Mouse (Mus musculus): ENCODE measurements around the gene Eral1. TPM values are rescaled to one million over a fixed set of nuclear protein-coding genes. Genes with fewer than 3 reads are reported as not detected.

The Eral1 gene
- polyA plus RNA-seq (2015; fragmentation: Nextera tagmentation; extraction: Ambion mirVana): 30.1 and 30.9 TPM in 2 replicates

- ATAC-seq (ENCODE audit: low FRiP score): peak; percentile 98
- 2% methylated on average over 42 of the region's 42 CpGs for WGBS
- Histone ChIP-seq H3K27ac (replicated peaks) (peak within 1 kb of the TSS; percentile 85), H3K27me3 (replicated peaks) (peaks cover 8% of the 10 kb centered on the region; the same call in 1 of the 2 replicates), H3K9me3 (replicated peaks) (no peaks in the 10 kb centered on the region), H3K4me2 (peak within 1 kb of the TSS; percentile 66), H3K9ac (replicated peaks) (peak within 1 kb of the TSS; percentile 78), H3K36me3 (peaks cover 16% of the 10 kb centered on the region), H3K4me3 (replicated peaks) (peak within 1 kb of the TSS; percentile 82), H3K4me1 (peaks cover 15% of the 10 kb centered on the region)
Measured at GRCm38 (mm10) chr11:78079961-78080921, at the start of gene Eral1. Gene Eral1 (minus strand): TSS chr11:78080383.

GRCm38 (mm10) chr11:78129458-78129857 lies 49.3 kb upstream of the Eral1 start:
- peaks cover 27% of the 10 kb centered on the region for H3K4me1 ChIP-seq

GRCm38 (mm10) chr11:78126739-78127138 lies 46.6 kb upstream of the Eral1 start:
- WGBS: 81% methylated on average over 4 of the region's 4 CpGs

More at GRCm38 (mm10) chr11:78129458-78129857, 49.3 kb upstream of the Eral1 start:
- peak; percentile 46; the same call in 1 of the 2 replicates for ATAC-seq (ENCODE audit: low FRiP score)
- H3K4me2 ChIP-seq: no peak overlapping the region
- no peaks in the 10 kb centered on the region for H3K27me3 ChIP-seq (replicated peaks)
- WGBS: 38% methylated on average over 8 of the region's 8 CpGs
- no peaks in the 10 kb centered on the region for H3K9me3 ChIP-seq (replicated peaks)
- peak overlapping the region; percentile 64 for H3K27ac ChIP-seq (replicated peaks)
- H3K4me3 ChIP-seq (replicated peaks): no peak overlapping the region
- no peak overlapping the region for H3K9ac ChIP-seq (replicated peaks)
- no peaks in the 10 kb centered on the region for H3K36me3 ChIP-seq

GRCm38 (mm10) chr11:78125691-78126090 lies 45.5 kb upstream of the Eral1 start:
- no peak overlapping the region for H3K4me2 ChIP-seq
- peak overlapping the region; percentile 28 for H3K27ac ChIP-seq (replicated peaks)
- no peak overlapping the region for H3K4me3 ChIP-seq (replicated peaks)
- no peaks in the 10 kb centered on the region for H3K9me3 ChIP-seq (replicated peaks)
- H3K4me1 ChIP-seq: peaks cover 36% of the 10 kb centered on the region
- ATAC-seq (ENCODE audit: low FRiP score): no peak
- 33% methylated on average over 6 of the region's 6 CpGs for WGBS
- H3K27me3 ChIP-seq (replicated peaks): no peaks in the 10 kb centered on the region
- H3K9ac ChIP-seq (replicated peaks): no peak overlapping the region
- no peaks in the 10 kb centered on the region for H3K36me3 ChIP-seq

More at GRCm38 (mm10) chr11:78126739-78127138, 46.6 kb upstream of the Eral1 start:
- no peak for ATAC-seq (ENCODE audit: low FRiP score)
- no peak overlapping the region for H3K27ac ChIP-seq (replicated peaks)
- H3K9ac ChIP-seq (replicated peaks): no peak overlapping the region
- no peak overlapping the region for H3K4me2 ChIP-seq
- peaks cover 27% of the 10 kb centered on the region for H3K4me1 ChIP-seq
- H3K36me3 ChIP-seq: no peaks in the 10 kb centered on the region
- no peaks in the 10 kb centered on the region for H3K27me3 ChIP-seq (replicated peaks)
- H3K9me3 ChIP-seq (replicated peaks): no peaks in the 10 kb centered on the region
- H3K4me3 ChIP-seq (replicated peaks): no peak overlapping the region

- no peaks in the 10 kb centered on the region for H3K36me3 ChIP-seq
- H3K9ac ChIP-seq (replicated peaks): no peak overlapping the region
- H3K27ac ChIP-seq (replicated peaks): no peak overlapping the region
- no peaks in the 10 kb centered on the region for H3K9me3 ChIP-seq (replicated peaks)
- no peak overlapping the region for H3K4me2 ChIP-seq
- no peak overlapping the region for H3K4me3 ChIP-seq (replicated peaks)
- H3K4me1 ChIP-seq: peaks cover 48% of the 10 kb centered on the region
- no peaks in the 10 kb centered on the region for H3K27me3 ChIP-seq (replicated peaks)
- ATAC-seq (ENCODE audit: low FRiP score): no peak
Measured at GRCm38 (mm10) chr11:78123782-78124181, 43.6 kb upstream of the Eral1 start.

GRCm38 (mm10) chr11:78122815-78123214 lies 42.6 kb upstream of the Eral1 start:
- H3K27me3 ChIP-seq (replicated peaks): no peaks in the 10 kb centered on the region
- peaks cover 48% of the 10 kb centered on the region for H3K4me1 ChIP-seq
- H3K9me3 ChIP-seq (replicated peaks): no peaks in the 10 kb centered on the region
- H3K9ac ChIP-seq (replicated peaks): no peak overlapping the region
- H3K4me2 ChIP-seq: no peak overlapping the region
- no peaks in the 10 kb centered on the region for H3K36me3 ChIP-seq
- no peak overlapping the region for H3K27ac ChIP-seq (replicated peaks)
- H3K4me3 ChIP-seq (replicated peaks): no peak overlapping the region
- no peak for ATAC-seq (ENCODE audit: low FRiP score)
- WGBS: 91% methylated on average over 4 of the region's 4 CpGs

- 18% methylated on average over 5 of the region's 5 CpGs for WGBS
- no peak overlapping the region for H3K4me2 ChIP-seq
- H3K9ac ChIP-seq (replicated peaks): no peak overlapping the region
- H3K27ac ChIP-seq (replicated peaks): 0 out of 2 replicates have a peak overlapping the region, but pooled peaks have one; percentile 13
- no peaks in the 10 kb centered on the region for H3K36me3 ChIP-seq
- H3K27me3 ChIP-seq (replicated peaks): no peaks in the 10 kb centered on the region
- no peak for ATAC-seq (ENCODE audit: low FRiP score)
- H3K4me3 ChIP-seq (replicated peaks): no peak overlapping the region
- H3K4me1 ChIP-seq: peaks cover 59% of the 10 kb centered on the region
- no peaks in the 10 kb centered on the region for H3K9me3 ChIP-seq (replicated peaks)
Measured at GRCm38 (mm10) chr11:78121176-78121575, 41.0 kb upstream of the Eral1 start.

- 0 out of 2 replicates have a peak overlapping the region, but pooled peaks have one; percentile 18 for H3K27ac ChIP-seq (replicated peaks)
- H3K36me3 ChIP-seq: no peaks in the 10 kb centered on the region
- no peak overlapping the region for H3K4me2 ChIP-seq
- 79% methylated on average over 8 of the region's 8 CpGs for WGBS
- peaks cover 61% of the 10 kb centered on the region for H3K4me1 ChIP-seq
- H3K27me3 ChIP-seq (replicated peaks): no peaks in the 10 kb centered on the region
- no peak for ATAC-seq (ENCODE audit: low FRiP score)
- H3K9ac ChIP-seq (replicated peaks): no peak overlapping the region
- H3K4me3 ChIP-seq (replicated peaks): no peak overlapping the region
- H3K9me3 ChIP-seq (replicated peaks): no peaks in the 10 kb centered on the region
Measured at GRCm38 (mm10) chr11:78119898-78120297, 39.7 kb upstream of the Eral1 start.

- H3K4me3 ChIP-seq (replicated peaks): no peak overlapping the region
- no peaks in the 10 kb centered on the region for H3K27me3 ChIP-seq (replicated peaks)
- no peak overlapping the region for H3K9ac ChIP-seq (replicated peaks)
- no peak overlapping the region for H3K4me2 ChIP-seq
- peaks cover 73% of the 10 kb centered on the region for H3K4me1 ChIP-seq
- H3K27ac ChIP-seq (replicated peaks): no peak overlapping the region
- ATAC-seq (ENCODE audit: low FRiP score): no peak
- no peaks in the 10 kb centered on the region for H3K36me3 ChIP-seq
- H3K9me3 ChIP-seq (replicated peaks): no peaks in the 10 kb centered on the region
Measured at GRCm38 (mm10) chr11:78118467-78118866, 38.3 kb upstream of the Eral1 start.

- ATAC-seq (ENCODE audit: low FRiP score): no peak
- Histone ChIP-seq H3K9me3 (replicated peaks) (no peaks in the 10 kb centered on the region), H3K4me2 (peak overlapping the region; percentile 76), H3K9ac (replicated peaks) (peak overlapping the region; percentile 66), H3K27me3 (replicated peaks) (no peaks in the 10 kb centered on the region), H3K27ac (replicated peaks) (peak overlapping the region; percentile 89), H3K36me3 (no peaks in the 10 kb centered on the region), H3K4me3 (replicated peaks) (peak overlapping the region; percentile 67), H3K4me1 (peaks cover 69% of the 10 kb centered on the region)
- WGBS: 4% methylated on average over 5 of the region's 5 CpGs
Measured at GRCm38 (mm10) chr11:78116146-78116410, 35.9 kb upstream of the Eral1 start.

- peak; percentile 99 for ATAC-seq (ENCODE audit: low FRiP score)
- no peaks in the 10 kb centered on the region for H3K9me3 ChIP-seq (replicated peaks)
Measured at GRCm38 (mm10) chr11:78115367-78116145, 35.4 kb upstream of the Eral1 start.

More at GRCm38 (mm10) chr11:78115367-78116145, 35.4 kb upstream of the Eral1 start:
- Histone ChIP-seq H3K36me3 (no peaks in the 10 kb centered on the region), H3K27ac (replicated peaks) (peak overlapping the region; percentile 89), H3K4me3 (replicated peaks) (peak overlapping the region; percentile 67), H3K9ac (replicated peaks) (peak overlapping the region; percentile 66), H3K4me2 (peak overlapping the region; percentile 76), H3K4me1 (peaks cover 64% of the 10 kb centered on the region), H3K27me3 (replicated peaks) (no peaks in the 10 kb centered on the region)
- under 1% methylated on average over 36 of the region's 37 CpGs for whole genome bisulfite sequencing
